Mouse (Mus musculus): ENCODE results near the gene Sdsl. TPM values are rescaled to one million over a fixed set of nuclear protein-coding genes. Genes with fewer than 3 reads are reported as not detected.

Gene Sdsl
- polyA plus RNA-seq, 1 experiment from 2014 or later: 6.9 TPM

- Histone ChIP-seq H3K4me2 (no peak overlapping the region), H3K27ac (replicated peaks) (no peak overlapping the region), H3K4me1 (replicated peaks) (peaks cover 13% of the 10 kb centered on the region), H3K9me3 (no peaks in the 10 kb centered on the region), H3K9ac (no peak overlapping the region), H3K4me3 (no peak overlapping the region), H3K27me3 (no peaks in the 10 kb centered on the region), H3K36me3 (peaks cover 78% of the 10 kb centered on the region)
- ATAC-seq (ENCODE audit: low read depth): no peak
- 62% methylated on average over 11 of the region's 11 CpGs for WGBS
Measured at GRCm38 (mm10) chr5:120492437-120492836, 19.8 kb upstream of the Sdsl start.

- Histone ChIP-seq H3K9me3 (no peaks in the 10 kb centered on the region), H3K4me1 (replicated peaks) (peaks cover 13% of the 10 kb centered on the region), H3K4me3 (no peak overlapping the region), H3K36me3 (peaks cover 82% of the 10 kb centered on the region), H3K27ac (replicated peaks) (peak overlapping the region; percentile 59; the same call in 1 of the 2 replicates), H3K9ac (no peak overlapping the region), H3K27me3 (no peaks in the 10 kb centered on the region), H3K4me2 (no peak overlapping the region)
- ATAC-seq (ENCODE audit: low read depth): peak; percentile 52; the same call in 1 of the 2 replicates
- WGBS: 64% methylated on average over 8 of the region's 8 CpGs
Measured at GRCm38 (mm10) chr5:120490679-120491192, 18.1 kb upstream of the Sdsl start.

GRCm38 (mm10) chr5:120487844-120488243 lies 15.2 kb upstream of the Sdsl start:
- H3K4me2 ChIP-seq: no peak overlapping the region
- no peak overlapping the region for H3K27ac ChIP-seq (replicated peaks)
- peaks cover 76% of the 10 kb centered on the region for H3K36me3 ChIP-seq
- no peaks in the 10 kb centered on the region for H3K9me3 ChIP-seq
- H3K9ac ChIP-seq: no peak overlapping the region
- H3K4me3 ChIP-seq: no peak overlapping the region
- ATAC-seq (ENCODE audit: low read depth): no peak
- no peaks in the 10 kb centered on the region for H3K27me3 ChIP-seq
- WGBS: 89% methylated on average over 8 of the region's 8 CpGs
- H3K4me1 ChIP-seq (replicated peaks): peaks cover 10% of the 10 kb centered on the region

- ATAC-seq (ENCODE audit: low read depth): no peak
- H3K27me3 ChIP-seq: no peaks in the 10 kb centered on the region
- no peak overlapping the region for H3K4me2 ChIP-seq
- no peak overlapping the region for H3K9ac ChIP-seq
- peaks cover 4% of the 10 kb centered on the region; the same call in 1 of the 2 replicates for H3K4me1 ChIP-seq (replicated peaks)
- no peaks in the 10 kb centered on the region for H3K9me3 ChIP-seq
- H3K4me3 ChIP-seq: no peak overlapping the region
- H3K36me3 ChIP-seq: peaks cover 46% of the 10 kb centered on the region
- H3K27ac ChIP-seq (replicated peaks): no peak overlapping the region
- 82% methylated on average over 19 of the region's 19 CpGs for WGBS
Measured at GRCm38 (mm10) chr5:120483399-120483798, 10.8 kb upstream of the Sdsl start.

- Histone ChIP-seq H3K4me1 (replicated peaks) (peaks cover 4% of the 10 kb centered on the region; the same call in 1 of the 2 replicates), H3K9ac (no peak overlapping the region), H3K4me2 (no peak overlapping the region), H3K4me3 (no peak overlapping the region), H3K9me3 (no peaks in the 10 kb centered on the region), H3K27me3 (no peaks in the 10 kb centered on the region; the same call in 1 of the 2 replicates), H3K36me3 (peaks cover 24% of the 10 kb centered on the region), H3K27ac (replicated peaks) (no peak overlapping the region)
- 59% methylated on average over 9 of the region's 9 CpGs for WGBS
- ATAC-seq (ENCODE audit: low read depth): no peak
Measured at GRCm38 (mm10) chr5:120481205-120481604, 8.6 kb upstream of the Sdsl start.

- Histone ChIP-seq H3K36me3 (peaks cover 7% of the 10 kb centered on the region), H3K4me3 (no peak overlapping the region), H3K27me3 (no peaks in the 10 kb centered on the region; the same call in 1 of the 2 replicates), H3K9me3 (no peaks in the 10 kb centered on the region), H3K4me1 (replicated peaks) (peaks cover 4% of the 10 kb centered on the region; the same call in 1 of the 2 replicates), H3K9ac (no peak overlapping the region), H3K4me2 (no peak overlapping the region), H3K27ac (replicated peaks) (no peak overlapping the region)
- WGBS: 76% methylated on average over 4 of the region's 4 CpGs
- no peak for ATAC-seq (ENCODE audit: low read depth)
Measured at GRCm38 (mm10) chr5:120479538-120479937, 6.9 kb upstream of the Sdsl start.

- Histone ChIP-seq H3K9me3 (no peaks in the 10 kb centered on the region), H3K36me3 (no peaks in the 10 kb centered on the region), H3K27me3 (no peaks in the 10 kb centered on the region; the same call in 1 of the 2 replicates), H3K4me2 (no peak overlapping the region), H3K27ac (replicated peaks) (no peak overlapping the region), H3K4me1 (replicated peaks) (peaks cover 4% of the 10 kb centered on the region; the same call in 1 of the 2 replicates), H3K4me3 (no peak overlapping the region), H3K9ac (no peak overlapping the region)
- no peak for ATAC-seq (ENCODE audit: low read depth)
- 90% methylated on average over 5 of the region's 5 CpGs for WGBS
Measured at GRCm38 (mm10) chr5:120477993-120478392, 5.4 kb upstream of the Sdsl start.

GRCm38 (mm10) chr5:120476296-120476695 lies 3.7 kb upstream of the Sdsl start, which contains the start of gene Sds:
Gene Sds, plus strand, starts transcription at chr5:120476526.
- no peak within 1 kb of the TSS for H3K4me3 ChIP-seq
- no peaks in the 10 kb centered on the region for H3K36me3 ChIP-seq
- no peak within 1 kb of the TSS for H3K4me2 ChIP-seq
- H3K9me3 ChIP-seq: no peaks in the 10 kb centered on the region
- no peak within 1 kb of the TSS for H3K9ac ChIP-seq
- WGBS: 12% methylated on average over 13 of the region's 13 CpGs
- peaks cover 3% of the 10 kb centered on the region; the same call in 1 of the 2 replicates for H3K4me1 ChIP-seq (replicated peaks)
- H3K27ac ChIP-seq (replicated peaks): no peak within 1 kb of the TSS
- no peak for ATAC-seq (ENCODE audit: low read depth)
- H3K27me3 ChIP-seq: peaks cover 4% of the 10 kb centered on the region

- Histone ChIP-seq H3K27ac (replicated peaks) (no peak overlapping the region), H3K9ac (no peak overlapping the region)
- ATAC-seq (ENCODE audit: low read depth): no peak
Measured at GRCm38 (mm10) chr5:120475861-120476260, 3.3 kb upstream of the Sdsl start.

GRCm38 (mm10) chr5:120473361-120473760 lies 751 bp upstream of the Sdsl start:
- no peaks in the 10 kb centered on the region for H3K9me3 ChIP-seq
- H3K27ac ChIP-seq (replicated peaks): no peak overlapping the region
- no peak for ATAC-seq (ENCODE audit: low read depth)
- no peak overlapping the region for H3K9ac ChIP-seq
- H3K36me3 ChIP-seq: no peaks in the 10 kb centered on the region
- no peak overlapping the region for H3K4me3 ChIP-seq
- peaks cover 4% of the 10 kb centered on the region for H3K27me3 ChIP-seq
- 95% methylated on average over 2 of the region's 2 CpGs for WGBS
- H3K4me1 ChIP-seq (replicated peaks): no peaks in the 10 kb centered on the region
- H3K4me2 ChIP-seq: no peak overlapping the region

More at GRCm38 (mm10) chr5:120475861-120476260, 3.3 kb upstream of the Sdsl start:
- Histone ChIP-seq H3K4me3 (no peak overlapping the region), H3K4me2 (no peak overlapping the region), H3K36me3 (no peaks in the 10 kb centered on the region), H3K27me3 (peaks cover 4% of the 10 kb centered on the region), H3K9me3 (no peaks in the 10 kb centered on the region), H3K4me1 (replicated peaks) (no peaks in the 10 kb centered on the region)
- WGBS: 51% methylated on average over 8 of the region's 8 CpGs

GRCm38 (mm10) chr5:120471538-120471937 lies 1.1 kb downstream of the Sdsl start:
- 41% methylated on average over 4 of the region's 4 CpGs for WGBS
- no peak for ATAC-seq (ENCODE audit: low read depth)

GRCm38 (mm10) chr5:120468830-120469229 lies 3.8 kb downstream of the Sdsl start:
- Histone ChIP-seq H3K9ac (no peak overlapping the region), H3K4me2 (no peak overlapping the region), H3K27me3 (peaks cover 4% of the 10 kb centered on the region), H3K36me3 (no peaks in the 10 kb centered on the region), H3K9me3 (no peaks in the 10 kb centered on the region), H3K4me1 (replicated peaks) (peaks cover 6% of the 10 kb centered on the region; the same call in 1 of the 2 replicates), H3K27ac (replicated peaks) (no peak overlapping the region), H3K4me3 (no peak overlapping the region)
- ATAC-seq (ENCODE audit: low read depth): no peak
- 90% methylated on average over 6 of the region's 6 CpGs for WGBS

More at GRCm38 (mm10) chr5:120471538-120471937, 1.1 kb downstream of the Sdsl start:
- H3K27me3 ChIP-seq: peaks cover 4% of the 10 kb centered on the region
- no peak overlapping the region for H3K4me2 ChIP-seq
- no peak overlapping the region for H3K4me3 ChIP-seq
- H3K9ac ChIP-seq: no peak overlapping the region
- H3K9me3 ChIP-seq: no peaks in the 10 kb centered on the region
- no peaks in the 10 kb centered on the region for H3K36me3 ChIP-seq
- H3K4me1 ChIP-seq (replicated peaks): peaks cover 5% of the 10 kb centered on the region; the same call in 1 of the 2 replicates
- H3K27ac ChIP-seq (replicated peaks): no peak overlapping the region

GRCm38 (mm10) chr5:120468336-120468735 lies 4.3 kb downstream of the Sdsl start:
- H3K9me3 ChIP-seq: no peaks in the 10 kb centered on the region
- 81% methylated on average over 5 of the region's 5 CpGs for WGBS
- no peak overlapping the region for H3K9ac ChIP-seq
- no peak overlapping the region for H3K27ac ChIP-seq (replicated peaks)
- H3K4me3 ChIP-seq: no peak overlapping the region
- H3K27me3 ChIP-seq: peaks cover 4% of the 10 kb centered on the region
- no peak for ATAC-seq (ENCODE audit: low read depth)
- H3K4me2 ChIP-seq: no peak overlapping the region
- no peaks in the 10 kb centered on the region for H3K36me3 ChIP-seq
- H3K4me1 ChIP-seq (replicated peaks): peaks cover 6% of the 10 kb centered on the region; the same call in 1 of the 2 replicates

Measured in neural tube, embryonic 13.5 days (tissue).